Mouse (Mus musculus): ENCODE data around the gene Thsd4.
"Not testable (repeated sequence)": the region's sequence is repeated elsewhere in the genome, so short reads cannot be mapped to it uniquely, and the experiment has no call there.

The Thsd4 gene

DNA sequence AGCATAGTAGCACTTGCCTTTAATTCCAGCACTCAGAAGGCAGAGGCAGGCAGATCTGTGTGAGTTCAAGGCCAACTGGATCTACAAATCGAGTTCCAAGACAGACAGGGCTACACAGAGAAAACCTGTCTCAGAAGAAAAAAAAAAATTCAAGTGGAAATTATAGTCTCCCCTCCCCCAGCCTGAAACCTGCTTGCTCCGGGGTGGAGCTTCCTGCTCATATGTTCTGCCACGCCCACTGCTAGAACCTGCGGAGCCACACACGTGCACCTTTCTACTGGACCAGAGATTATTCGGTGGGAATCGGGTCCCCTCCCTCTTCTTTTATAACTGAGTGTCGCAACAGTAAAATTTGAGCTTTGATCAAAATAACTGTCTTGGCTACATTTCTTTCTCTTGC, 586.0 kb downstream of the Thsd4 start:
- not testable (repeated sequence) for DNase-seq

DNA sequence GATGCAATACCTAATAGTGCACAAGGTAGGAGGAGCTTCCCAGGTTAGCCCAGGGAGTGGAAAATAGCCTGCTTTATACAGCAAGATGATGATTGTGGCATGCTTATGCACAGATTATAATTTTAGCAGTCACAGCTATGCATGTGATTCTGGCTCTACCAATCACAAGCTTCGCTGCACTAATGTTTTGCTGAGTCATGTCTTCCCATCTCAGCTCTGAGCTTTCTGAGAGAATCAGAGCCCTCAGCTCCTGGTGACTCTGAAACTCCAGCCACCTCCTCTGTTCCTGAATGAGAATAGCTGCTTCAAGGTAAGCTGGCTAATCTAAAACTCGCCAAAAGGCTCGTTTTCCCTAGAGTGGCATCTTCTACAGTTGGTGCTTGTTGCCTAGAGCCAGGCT, 591.6 kb downstream of the Thsd4 start:
- no peak for DNase-seq

All from cerebellum, adult 9-11 months (tissue).